ENCODE assay signal across 11 mouse cellular contexts in the genomic region with DNA sequence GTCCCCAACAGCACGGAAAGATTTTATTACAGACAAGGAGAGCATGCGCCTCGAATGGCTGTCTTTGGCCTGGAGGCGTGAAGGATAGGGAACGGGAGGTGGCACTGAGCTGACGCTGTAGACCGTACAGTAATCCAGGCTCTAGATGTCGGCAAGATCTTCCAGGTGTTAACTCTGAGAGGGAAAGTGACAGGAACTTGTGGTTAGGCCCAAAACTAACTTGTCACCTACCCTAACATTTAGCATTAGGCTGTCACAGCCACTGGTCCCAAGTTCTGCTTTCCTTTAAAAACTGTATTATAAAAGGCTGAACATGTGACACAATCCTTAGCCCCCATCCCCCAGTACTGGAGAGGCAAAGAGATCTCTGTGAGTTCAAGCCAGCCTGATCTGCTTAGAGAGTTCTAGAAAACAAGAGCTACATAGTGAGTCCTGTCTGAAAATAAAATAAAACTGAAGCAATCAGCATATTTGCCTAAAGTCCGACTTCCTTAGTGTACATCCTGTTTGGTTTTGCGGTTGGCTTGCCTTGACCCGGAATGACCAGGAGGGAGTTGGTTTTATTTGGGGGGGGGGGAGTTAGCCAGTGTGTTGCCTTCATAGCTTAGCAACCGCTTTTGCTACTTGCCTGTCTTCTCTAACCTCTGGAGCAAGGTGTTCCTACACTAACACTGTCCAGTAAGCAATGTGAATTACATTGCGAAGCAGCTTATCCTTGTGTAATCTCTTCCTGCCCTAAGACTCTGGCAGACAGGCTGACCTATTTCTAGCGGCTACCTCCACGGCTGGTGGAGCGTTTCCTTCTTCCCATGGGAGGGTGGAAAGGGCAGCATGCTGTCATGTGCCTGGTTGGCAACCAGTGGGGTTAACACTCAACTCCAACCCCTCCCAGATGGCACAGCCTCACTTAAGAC.
DNase-seq lines count a peak whose midpoint lies in the region; ATAC-seq and TF ChIP-seq lines count a peak whose summit lies in the region.
"Had no signal": no experiment of that assay in that cellular context is flagged by ENCODE, and none has a peak within 500 bp of the region (broad histone marks: within the 10 kb centered on the region; RNA-seq: fewer than 3 reads in every experiment).

No protein-coding gene starts in this region.

- no peak overlapping the region for H3K9ac ChIP-seq in liver, embryonic 15.5 days
- H3K9ac ChIP-seq: lung, embryonic 14.5 days had no signal

- DNase-seq in lung, adult 18-20 months: peak; percentile 20 to 50
- DNase-seq in lung, adult 2 months: no peak
- DNase-seq in fibroblast of lung, adult 2 months (ENCODE audit: low read depth): peak; percentile 11
- peak; percentile 86 for DNase-seq in retina, postnatal 1 day
- no peak for DNase-seq in embryo, embryonic 10.5 days (ENCODE audit: low spot score)
- no peak for DNase-seq in urinary bladder, postnatal 25 days (ENCODE audit: low spot score)
- DNase-seq in spleen, adult 18-20 months: no peak
- DNase-seq: cerebellum, adult 2 months; lung, embryonic 14.5 days had no signal

- TF ChIP-seq POLR2A in lung, adult 2 months (IDR thresholded peaks at IDR 0.05; ENCODE audit: borderline replicate concordance, extremely low read depth, low read depth, low read length): no peak

- no peak overlapping the region for H3K4me2 ChIP-seq in liver, embryonic 15.5 days
- H3K4me2 ChIP-seq: lung, embryonic 14.5 days had no signal

- no peak overlapping the region for H3K4me3 ChIP-seq in lung, adult 2 months (replicated peaks; ENCODE audit: extremely low read depth, low read depth, low read length)
- no peak overlapping the region for H3K4me3 ChIP-seq in liver, embryonic 15.5 days (replicated peaks)
- H3K4me3 ChIP-seq: heart, adult 2 months had no signal

- H3K27me3 ChIP-seq in liver, embryonic 15.5 days: no peaks in the 10 kb centered on the region

- H3K9me3 ChIP-seq in liver, embryonic 15.5 days (replicated peaks): no peaks in the 10 kb centered on the region

- H3K4me1 ChIP-seq in lung, adult 2 months (ENCODE audit: control insufficient read depth, insufficient read depth, low read length): peaks cover 4% of the 10 kb centered on the region
- H3K4me1 ChIP-seq in liver, embryonic 15.5 days (replicated peaks): 0 out of 2 replicates have a peak, but pooled peaks cover 5% of the 10 kb centered on the region

- WGBS in lung, adult 2 months: 56% methylated on average over 16 of the region's 16 CpGs
- WGBS in liver, embryonic 15.5 days (ENCODE audit: insufficient replicate concordance): 44% methylated on average over 16 of the region's 16 CpGs

- no peak for TF ChIP-seq CTCF in lung, adult 2 months (IDR thresholded peaks at IDR 0.05; ENCODE audit: insufficient read depth, low read length)

- ATAC-seq in liver, embryonic 15.5 days (ENCODE audit: insufficient read depth): peak; percentile 42

- peak overlapping the region; percentile 38; the same call in 1 of the 2 replicates for H3K27ac ChIP-seq in liver, embryonic 15.5 days (replicated peaks)
- H3K27ac ChIP-seq: heart, adult 2 months had no signal

- peaks cover 34% of the 10 kb centered on the region for H3K36me3 ChIP-seq in liver, embryonic 15.5 days (replicated peaks)

Comparison
In these comparisons a context has a peak if more than half of its experiments do, and no peak if none do; other contexts are left out.
1. DNase-seq: peak in lung, adult 18-20 months (2 of 2), fibroblast of lung, adult 2 months (single experiment) and retina, postnatal 1 day (single experiment); none in lung, adult 2 months (single experiment), embryo, embryonic 10.5 days (single experiment), urinary bladder, postnatal 25 days (single experiment) and spleen, adult 18-20 months (0 of 2).